Comparison of ENCODE assay signal across 8 mouse cellular contexts in genomic region chr11:45852124-45852994, GRCm38 (mm10). TPM values are rescaled to one million over a fixed set of nuclear protein-coding genes. Genes with fewer than 3 reads are reported as not detected.
DNase-seq lines count a peak whose midpoint lies in the region; ATAC-seq and TF ChIP-seq lines count a peak whose summit lies in the region.

No protein-coding gene starts in this region.

- no peaks in the 10 kb centered on the region for H3K9me3 ChIP-seq in intestine, postnatal 0 days (ENCODE audit: control insufficient read depth)
- H3K9me3 ChIP-seq in lung, embryonic 15.5 days = no peaks in the 10 kb centered on the region

- intact Hi-C loops in left cerebral cortex, postnatal 4 days (cut with DNase I) = no loop called here
- intact Hi-C loops in left cerebral cortex, postnatal 14 days (cut with DNase I) = no loop called here

- DNase-seq in left cerebral cortex, postnatal 4 days = peak; percentile 22
- no peak for DNase-seq in left cerebral cortex, postnatal 14 days (ENCODE audit: low spot score in 2 of 2)
- DNase-seq in gastrocnemius, postnatal 25 days = peak; percentile 31
- no peak for DNase-seq in layer of hippocampus, postnatal 36 days

- TF ChIP-seq POLR2A in bone marrow macrophage, adult 2 months (IDR thresholded peaks at IDR 0.05; ENCODE audit: borderline replicate concordance, low read depth, low read length) = no peak
- no peak for TF ChIP-seq POLR2A in olfactory bulb, adult 2 months (IDR thresholded peaks at IDR 0.05; ENCODE audit: insufficient read depth, low read depth, low read length)

- H3K27ac ChIP-seq in bone marrow macrophage, adult 2 months (ENCODE audit: insufficient read depth, low read depth, low read length) = peak overlapping the region; percentile 97
- peak overlapping the region; percentile 98 for H3K27ac ChIP-seq in intestine, postnatal 0 days (ENCODE audit: low read depth, low read length)
- peak overlapping the region; percentile 80 for H3K27ac ChIP-seq in lung, embryonic 15.5 days
- H3K27ac ChIP-seq in olfactory bulb, adult 2 months (ENCODE audit: insufficient read depth, low read depth, low read length) = no peak overlapping the region

- peak; percentile 37 for ATAC-seq in intestine, postnatal 0 days
- ATAC-seq in lung, embryonic 15.5 days (ENCODE audit: borderline replicate concordance, extremely low read depth, low FRiP score, low TSS enrichment) = peak; percentile 77

- under 1% methylated on average over 54 of the region's 58 CpGs for WGBS in intestine, postnatal 0 days
- WGBS in lung, embryonic 15.5 days = under 1% methylated on average over 35 of the region's 58 CpGs
- 2% methylated on average over 48 of the region's 58 CpGs for WGBS in olfactory bulb, adult 2 months

- peaks cover 27% of the 10 kb centered on the region for H3K4me1 ChIP-seq in bone marrow macrophage, adult 2 months (ENCODE audit: control insufficient read depth, insufficient read depth, low read length)
- no peaks in the 10 kb centered on the region; the same call in 1 of the 2 replicates for H3K4me1 ChIP-seq in intestine, postnatal 0 days (replicated peaks; ENCODE audit: control insufficient read depth, insufficient read depth, low read length)
- peaks cover 36% of the 10 kb centered on the region for H3K4me1 ChIP-seq in lung, embryonic 15.5 days
- peaks cover 10% of the 10 kb centered on the region; the same call in 1 of the 2 replicates for H3K4me1 ChIP-seq in olfactory bulb, adult 2 months (ENCODE audit: control insufficient read depth, insufficient read depth, low read length)

- H3K4me2 ChIP-seq in intestine, postnatal 0 days (replicated peaks; ENCODE audit: low read depth) = peak overlapping the region; percentile 62
- H3K4me2 ChIP-seq in lung, embryonic 15.5 days = peak overlapping the region; percentile 55

- H3K36me3 ChIP-seq in intestine, postnatal 0 days (ENCODE audit: control insufficient read depth, insufficient read depth) = 0 out of 2 replicates have a peak, but pooled peaks cover 2% of the 10 kb centered on the region
- no peaks in the 10 kb centered on the region for H3K36me3 ChIP-seq in lung, embryonic 15.5 days

- H3K9ac ChIP-seq in intestine, postnatal 0 days (ENCODE audit: low read depth, low read length) = peak overlapping the region; percentile 98
- H3K9ac ChIP-seq in lung, embryonic 15.5 days = peak overlapping the region; percentile 77

- no peaks in the 10 kb centered on the region for H3K27me3 ChIP-seq in intestine, postnatal 0 days (replicated peaks; ENCODE audit: control insufficient read depth, insufficient read depth, low read length)
- H3K27me3 ChIP-seq in lung, embryonic 15.5 days = no peaks in the 10 kb centered on the region

- no peak for TF ChIP-seq CTCF in bone marrow macrophage, adult 2 months (IDR thresholded peaks at IDR 0.05; ENCODE audit: low read depth, low read length)
- TF ChIP-seq CTCF in intestine, postnatal 0 days (IDR thresholded peaks at IDR 0.05; ENCODE audit: low read depth) = no peak
- no peak for TF ChIP-seq CTCF in olfactory bulb, adult 2 months (IDR thresholded peaks at IDR 0.05; ENCODE audit: insufficient read depth, low read depth, low read length)

- H3K4me3 ChIP-seq in bone marrow macrophage, adult 2 months (ENCODE audit: insufficient read depth, low read length) = peak overlapping the region; percentile 72
- H3K4me3 ChIP-seq in intestine, postnatal 0 days (ENCODE audit: low read depth, low read length) = peak overlapping the region; percentile 96
- peak overlapping the region; percentile 77 for H3K4me3 ChIP-seq in lung, embryonic 15.5 days
- peak overlapping the region; percentile 84 for H3K4me3 ChIP-seq in olfactory bulb, adult 2 months (ENCODE audit: insufficient read depth, low read depth, low read length)

RNA-seq across cellular contexts. Expression of gene Clint1, which starts 0.5 kb away (rescaled TPM):
- 10 to 100 TPM; 41.0 to 42.3 TPM for total RNA-seq in left cerebral cortex, postnatal 4 days (2021)
- total RNA-seq in left cerebral cortex, postnatal 14 days (2021) = 10 to 100 TPM; 46.1 to 49.2 TPM
- 62.9 and 67.7 TPM in 2 replicates for polyA plus RNA-seq in bone marrow macrophage, adult 2 months (2012; ENCODE audit: insufficient read depth, insufficient read length, missing spikeins)
- total RNA-seq in gastrocnemius, postnatal 25 days (2021) = 10 to 100 TPM; 27.8 to 35.3 TPM
- polyA plus RNA-seq in intestine, postnatal 0 days (2015; fragmentation: Nextera tagmentation; extraction: Ambion mirVana) = 171 and 185 TPM in 2 replicates
- 72.1 and 76.4 TPM in 2 replicates for polyA plus RNA-seq in lung, embryonic 15.5 days (2015; fragmentation: Nextera tagmentation; extraction: Ambion mirVana)
- polyA plus RNA-seq in olfactory bulb, adult 2 months (2012; ENCODE audit: insufficient read depth, insufficient read length, low replicate concordance, missing spikeins) = not detected in 2 replicates
- total RNA-seq in layer of hippocampus, postnatal 36 days (2021) = 10 to 100 TPM; 50.7 to 61.0 TPM

Comparison
In these comparisons a context has a peak if more than half of its experiments do, and no peak if none do; other contexts are left out.
1. DNase-seq: peak in left cerebral cortex, postnatal 4 days (single experiment) and gastrocnemius, postnatal 25 days (single experiment); none in left cerebral cortex, postnatal 14 days (0 of 2) and layer of hippocampus, postnatal 36 days (0 of 2).
2. Peak in every context shown above with its lines, with median percentiles within 50 percentile points of each other: H3K4me3 ChIP-seq.